Mouse (Mus musculus) embryonic facial prominence, embryonic 15.5 days (tissue): ENCODE measurements at regions not wholly inside any gene's neighbourhood (a gene's known extent, or its start where the extent isn't known, plus 50 kb on each side); places are given as distances from the start of the nearest gene placed in this dataset.
"Not testable (repeated sequence)": the region's sequence is repeated elsewhere in the genome, so short reads cannot be mapped to it uniquely, and the experiment has no call there.

Source experiments
- ATAC-seq: fragments of 200-750 bp; cut with Nextera tagmentation; 2 replicates; pipeline ENCODE4 v1.8.0; 2017; ENCODE audit warnings: low read depth, moderate TSS enrichment; ENCODE audit not compliant: insufficient number of reproducible peaks, low FRiP score, low TSS enrichment
- H3K27ac ChIP-seq: fragments of 300-500 bp; sonication (generic); replicated peaks from 2 replicates; pipeline ENCODE4 v1.5.1; 2015; ENCODE audit warnings: mild to moderate bottlenecking, inconsistent platforms
- H3K27me3 ChIP-seq: fragments of 300-500 bp; sonication (generic); 2 replicates; pipeline ENCODE4 v1.6.1; 2015; ENCODE audit warnings: inconsistent platforms
- H3K36me3 ChIP-seq: fragments of 300-500 bp; sonication (generic); 2 replicates; pipeline ENCODE4 v1.6.1; 2015; ENCODE audit warnings: mild to moderate bottlenecking, inconsistent platforms
- H3K4me1 ChIP-seq: fragments of 300-500 bp; sonication (generic); 2 replicates; pipeline ENCODE4 v1.6.1; 2015; ENCODE audit warnings: inconsistent platforms
- H3K4me2 ChIP-seq: fragments of 300-500 bp; sonication (generic); replicated peaks from 2 replicates; pipeline ENCODE4 v1.6.1; 2015; ENCODE audit warnings: mild to moderate bottlenecking, inconsistent platforms
- H3K4me3 ChIP-seq: fragments of 300-500 bp; sonication (generic); replicated peaks from 2 replicates; pipeline ENCODE4 v1.5.1; 2015; ENCODE audit warnings: mild to moderate bottlenecking, inconsistent platforms
- H3K9ac ChIP-seq: fragments of 300-500 bp; sonication (generic); 2 replicates; pipeline ENCODE4 v1.6.1; 2015; ENCODE audit warnings: inconsistent platforms
- H3K9me3 ChIP-seq: fragments of 300-500 bp; sonication (generic); replicated peaks from 2 replicates; pipeline ENCODE4 v1.6.1; 2016; ENCODE audit warnings: inconsistent platforms
- WGBS: fragments of 180-500 bp; shearing (Covaris S2); methylation state at CpG from one replicate; pipeline ENCODE4 v1.1.7; 2015; 5-methylcytosine and 5-hydroxymethylcytosine counted together

DNA sequence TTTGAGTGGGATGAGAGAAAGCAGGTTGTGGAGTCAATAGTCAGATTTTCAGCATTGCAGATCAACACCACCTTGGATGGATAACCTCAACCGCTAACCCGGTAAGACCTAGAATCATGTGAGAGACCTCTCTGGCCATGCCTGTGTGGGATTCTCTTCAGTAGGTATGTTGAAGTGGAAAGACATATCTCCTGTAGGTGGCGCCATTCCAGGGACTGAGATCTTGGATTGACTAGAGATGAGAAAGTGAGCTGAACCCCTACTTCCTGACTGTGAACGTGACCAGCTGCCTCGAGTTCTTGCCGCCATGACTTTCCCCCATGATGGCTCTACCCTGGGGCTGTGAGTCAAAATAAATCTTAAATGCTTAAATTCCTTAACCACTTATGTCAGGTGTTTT, 102.7 kb downstream of the Eva1a start:
- WGBS: 73% methylated on average over 6 of the region's 6 CpGs
- no peak for ATAC-seq

DNA sequence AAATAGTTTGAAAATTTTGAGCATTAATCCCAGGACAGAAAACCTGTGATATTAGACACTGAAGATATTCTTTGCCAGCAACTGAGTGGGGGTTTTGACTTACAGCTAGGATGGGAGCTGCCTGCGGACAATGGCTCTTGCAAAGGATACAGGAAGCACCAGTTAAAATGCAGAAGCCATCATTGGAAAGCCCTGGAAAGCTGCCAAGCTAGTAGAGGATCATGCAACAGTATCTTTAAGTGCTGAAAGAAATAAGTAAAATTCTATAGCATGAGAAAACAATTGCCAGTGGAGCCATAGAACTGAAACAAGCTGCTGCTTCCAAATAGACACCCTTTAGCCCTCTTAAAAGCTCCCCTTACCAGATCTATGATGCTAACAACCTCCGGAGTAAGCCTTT, 109.2 kb downstream of the Eva1a start:
- H3K36me3 ChIP-seq: no peaks in the 10 kb centered on the region
- 67% methylated on average over 2 of the region's 2 CpGs for WGBS

More for the DNA sequence above, 102.7 kb downstream of the Eva1a start:
- Histone ChIP-seq H3K9ac (no peak overlapping the region), H3K4me2 (no peak overlapping the region), H3K36me3 (no peaks in the 10 kb centered on the region), H3K4me3 (no peak overlapping the region), H3K27ac (no peak overlapping the region), H3K4me1 (no peaks in the 10 kb centered on the region), H3K27me3 (no peaks in the 10 kb centered on the region), H3K9me3 (no peaks in the 10 kb centered on the region)

DNA sequence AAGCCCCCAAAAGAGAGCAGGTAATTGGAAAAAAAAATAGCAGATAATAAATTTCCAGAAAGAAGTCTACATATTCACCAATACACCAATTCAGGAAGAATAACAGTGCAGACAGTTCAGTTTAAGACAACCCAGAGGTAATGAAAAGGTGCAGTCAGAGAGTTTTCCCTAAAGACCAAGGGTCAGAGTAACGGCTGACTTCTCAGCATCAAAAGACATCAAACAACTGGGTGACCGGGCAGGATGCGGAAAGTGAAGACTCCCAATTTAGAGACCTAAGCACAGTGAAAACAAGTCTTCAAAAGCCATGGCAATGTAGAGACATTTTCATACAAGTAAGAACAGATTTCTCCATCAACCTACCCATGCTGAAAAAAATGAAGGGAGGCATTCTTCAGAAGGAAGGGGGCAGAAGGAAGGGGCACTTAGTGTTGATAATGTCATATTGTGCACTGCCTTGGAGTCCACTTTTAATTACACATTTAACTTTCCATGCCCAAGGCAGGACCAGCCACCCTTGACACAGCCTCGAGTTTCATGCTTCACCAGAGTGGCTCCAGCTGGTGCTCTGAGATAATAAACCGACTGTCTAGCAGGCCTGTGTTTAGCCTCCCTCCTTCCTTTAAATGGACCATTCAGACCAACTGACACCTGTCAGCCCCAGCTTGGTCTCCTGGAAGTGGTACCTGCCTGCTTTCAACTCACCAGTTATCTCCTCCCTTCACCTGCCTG, 129.7 kb downstream of the Eva1a start:
- Histone ChIP-seq H3K9me3 (no peaks in the 10 kb centered on the region), H3K27ac (no peak overlapping the region), H3K4me3 (no peak overlapping the region), H3K4me2 (no peak overlapping the region), H3K36me3 (no peaks in the 10 kb centered on the region), H3K9ac (no peak overlapping the region), H3K4me1 (no peaks in the 10 kb centered on the region), H3K27me3 (no peaks in the 10 kb centered on the region)
- 36% methylated on average over 5 of the region's 5 CpGs for WGBS
- ATAC-seq: no peak

More for the DNA sequence above, 109.2 kb downstream of the Eva1a start:
- Histone ChIP-seq H3K4me2 (no peak overlapping the region), H3K4me1 (no peaks in the 10 kb centered on the region), H3K27ac (no peak overlapping the region), H3K27me3 (no peaks in the 10 kb centered on the region), H3K4me3 (no peak overlapping the region), H3K9ac (no peak overlapping the region), H3K9me3 (no peaks in the 10 kb centered on the region)
- ATAC-seq: no peak

DNA sequence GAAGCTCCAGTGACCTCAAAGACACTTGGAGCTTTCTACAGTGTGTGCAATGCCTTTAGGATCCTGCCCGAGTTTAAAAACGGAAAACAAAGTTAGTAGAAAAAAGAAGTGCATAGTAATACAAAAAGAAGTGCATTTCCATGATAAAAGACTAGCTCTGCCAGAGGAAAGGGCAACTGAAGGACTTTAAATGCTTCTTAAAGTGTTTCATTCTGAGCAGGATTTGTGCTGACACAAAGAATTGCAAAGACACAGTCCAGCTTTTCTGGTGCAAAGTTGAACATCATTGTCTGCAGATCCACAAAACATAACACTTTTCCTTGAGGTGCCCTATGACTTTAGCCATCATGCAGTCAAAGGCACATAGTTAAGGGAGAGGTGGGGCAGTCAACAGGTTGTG, 134.1 kb downstream of the Eva1a start:
- Histone ChIP-seq H3K4me3 (no peak overlapping the region), H3K9me3 (no peaks in the 10 kb centered on the region), H3K27me3 (no peaks in the 10 kb centered on the region), H3K36me3 (no peaks in the 10 kb centered on the region), H3K9ac (no peak overlapping the region), H3K27ac (no peak overlapping the region), H3K4me2 (no peak overlapping the region), H3K4me1 (no peaks in the 10 kb centered on the region)
- no peak for ATAC-seq
- 66% methylated on average over 2 of the region's 2 CpGs for WGBS

DNA sequence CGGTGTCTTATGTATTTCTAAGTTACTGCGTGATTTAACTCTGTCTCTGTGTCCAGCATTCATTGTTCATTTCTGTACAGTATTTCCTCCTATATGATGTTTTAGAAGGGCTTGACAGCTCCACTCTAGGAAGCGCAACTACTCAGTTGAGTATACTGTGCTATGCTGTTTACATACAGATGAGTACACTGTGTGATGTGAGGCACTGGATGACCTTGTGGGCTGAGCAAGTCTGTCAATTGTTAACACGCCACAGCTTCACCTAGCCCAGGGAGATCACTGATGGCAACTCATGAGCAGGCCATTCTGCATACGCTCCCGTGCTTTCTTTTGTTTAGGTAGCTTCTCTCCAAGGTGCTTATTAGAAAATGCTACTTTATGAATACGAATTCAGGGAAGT, 159.3 kb downstream of the Eva1a start:
- Histone ChIP-seq H3K9ac (no peak overlapping the region), H3K4me1 (no peaks in the 10 kb centered on the region), H3K4me3 (no peak overlapping the region), H3K36me3 (no peaks in the 10 kb centered on the region), H3K4me2 (no peak overlapping the region), H3K9me3 (no peaks in the 10 kb centered on the region), H3K27ac (no peak overlapping the region), H3K27me3 (no peaks in the 10 kb centered on the region)
- WGBS: 88% methylated on average over 7 of the region's 7 CpGs
- no peak for ATAC-seq

DNA sequence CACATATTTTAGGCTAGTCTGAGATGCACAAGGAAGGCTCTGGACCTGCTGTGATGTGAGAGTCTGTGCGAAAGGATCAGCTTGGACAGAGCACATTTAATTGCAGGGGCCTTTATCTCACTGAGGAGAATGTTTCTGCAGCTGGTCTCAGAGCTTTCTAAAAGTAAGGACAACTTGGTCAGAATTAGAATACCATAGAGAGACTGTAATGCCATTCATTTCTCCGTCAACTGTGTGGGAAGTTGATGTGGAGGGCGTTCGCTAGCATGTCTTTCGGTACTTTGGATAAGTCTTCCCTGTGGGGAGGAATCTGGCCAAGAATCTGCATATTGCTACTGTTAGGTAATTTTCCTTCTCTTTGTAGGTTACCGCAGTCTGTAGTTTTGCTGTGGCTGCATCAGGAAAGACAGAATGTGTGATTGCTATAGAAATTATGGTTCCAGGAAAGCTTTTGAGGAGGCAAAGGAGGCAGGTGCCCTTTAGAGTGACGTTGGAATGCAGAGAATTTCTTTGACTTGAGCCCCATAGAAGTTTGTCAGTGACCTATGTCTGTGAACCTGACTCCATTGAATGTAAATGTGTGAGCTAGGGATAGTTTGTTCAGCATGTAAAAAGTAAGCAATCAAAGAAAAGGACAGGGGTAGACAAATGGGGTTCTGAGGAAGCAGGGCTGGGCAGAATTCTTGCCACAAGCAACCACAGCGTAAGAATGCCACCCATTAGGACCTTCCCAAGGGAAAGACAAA, 164.2 kb downstream of the Eva1a start:
- no peak overlapping the region for H3K4me2 ChIP-seq
- ATAC-seq: no peak
- no peak overlapping the region for H3K9ac ChIP-seq
- no peaks in the 10 kb centered on the region for H3K36me3 ChIP-seq
- no peak overlapping the region for H3K27ac ChIP-seq
- H3K4me3 ChIP-seq: no peak overlapping the region
- H3K9me3 ChIP-seq: no peaks in the 10 kb centered on the region
- 73% methylated on average over 8 of the region's 8 CpGs for WGBS
- no peaks in the 10 kb centered on the region for H3K4me1 ChIP-seq
- H3K27me3 ChIP-seq: no peaks in the 10 kb centered on the region

DNA sequence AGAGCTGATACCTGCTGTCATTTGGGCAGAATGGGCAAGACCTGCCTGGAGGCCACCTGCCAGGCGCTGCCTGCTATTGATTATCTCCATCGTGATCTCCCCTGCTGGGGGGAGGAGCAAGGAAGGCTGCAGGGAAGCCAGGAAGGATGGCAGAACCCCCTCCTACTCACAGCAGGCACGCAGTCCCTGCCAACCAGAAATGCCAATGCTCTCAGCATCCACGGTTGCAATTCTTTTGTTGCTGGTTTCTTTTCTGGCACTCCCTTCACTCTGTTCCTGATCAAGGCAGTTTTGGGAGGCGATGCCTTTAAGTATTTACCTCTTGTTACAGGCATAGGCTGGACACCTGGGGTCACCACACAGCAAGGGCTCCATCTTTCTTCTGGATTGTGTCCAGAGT, 164.3 kb upstream of the Tacr1 start:
- no peak overlapping the region for H3K27ac ChIP-seq
- WGBS: 27% methylated on average over 5 of the region's 5 CpGs
- no peak overlapping the region for H3K4me2 ChIP-seq
- 0 out of 2 replicates have a peak, but pooled peaks have one; percentile 19 for ATAC-seq
- no peak overlapping the region for H3K9ac ChIP-seq
- H3K27me3 ChIP-seq: no peaks in the 10 kb centered on the region
- no peaks in the 10 kb centered on the region for H3K9me3 ChIP-seq
- H3K36me3 ChIP-seq: no peaks in the 10 kb centered on the region
- H3K4me1 ChIP-seq: no peaks in the 10 kb centered on the region
- no peak overlapping the region for H3K4me3 ChIP-seq

DNA sequence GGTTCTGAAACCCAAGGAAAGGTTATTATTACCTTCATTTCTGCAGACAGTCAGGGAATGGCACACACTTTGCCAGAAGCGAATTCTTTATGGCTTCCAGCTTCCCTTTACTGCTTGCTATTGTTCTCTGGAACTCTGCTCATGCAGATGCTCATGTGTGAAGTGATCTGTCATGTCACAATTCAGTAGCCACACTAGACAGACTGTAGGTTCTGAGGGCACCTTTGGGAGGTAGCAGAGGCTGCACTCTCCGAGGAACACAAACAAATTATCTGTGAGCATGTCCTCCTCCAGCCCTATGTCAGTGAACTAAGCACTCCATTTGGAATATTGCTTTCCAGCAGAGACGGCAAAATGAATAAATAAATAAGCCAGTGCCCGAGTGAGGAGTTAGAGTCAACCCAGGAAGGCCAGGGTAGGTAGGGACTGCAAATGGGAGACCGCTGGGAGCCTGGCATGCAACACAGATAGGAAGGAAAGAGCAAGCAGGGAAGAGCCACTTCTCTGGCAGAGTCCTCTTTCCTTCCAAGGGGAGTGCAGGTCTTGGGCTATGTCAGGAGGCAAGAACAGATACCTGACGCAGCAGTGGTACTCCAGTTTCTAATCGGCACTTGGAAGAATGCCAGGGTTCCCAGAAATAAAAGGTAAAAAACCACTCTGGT, 161.4 kb upstream of the Tacr1 start:
- ATAC-seq: no peak
- Histone ChIP-seq H3K4me3 (no peak overlapping the region), H3K27ac (no peak overlapping the region), H3K27me3 (no peaks in the 10 kb centered on the region), H3K4me1 (no peaks in the 10 kb centered on the region), H3K36me3 (no peaks in the 10 kb centered on the region), H3K4me2 (no peak overlapping the region), H3K9ac (no peak overlapping the region), H3K9me3 (no peaks in the 10 kb centered on the region)
- 60% methylated on average over 7 of the region's 7 CpGs for WGBS

DNA sequence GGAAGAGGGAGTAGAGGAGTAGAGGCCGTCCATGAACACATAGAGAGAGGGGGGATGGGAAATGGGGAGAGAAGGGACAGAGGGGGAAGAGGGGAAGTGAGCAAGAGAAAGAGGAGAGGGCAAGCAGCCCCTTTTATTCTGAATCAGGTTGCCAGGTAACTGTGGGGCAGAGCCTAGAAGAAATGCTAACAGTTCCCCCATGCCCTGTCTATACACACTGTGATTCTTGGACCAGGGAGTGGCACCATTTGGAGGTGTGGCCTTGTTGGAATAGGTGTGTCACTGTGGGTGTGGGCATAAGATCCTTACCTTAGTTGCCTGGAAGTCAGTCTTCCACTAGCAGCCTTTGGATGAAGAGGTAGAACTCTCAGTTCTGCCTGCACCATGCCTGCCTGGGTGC, 154.5 kb upstream of the Tacr1 start:
- ATAC-seq, H3K27me3 ChIP-seq, H3K36me3 ChIP-seq, H3K27ac ChIP-seq, H3K4me3 ChIP-seq, H3K9ac ChIP-seq, H3K9me3 ChIP-seq, H3K4me2 ChIP-seq, H3K4me1 ChIP-seq: not testable (repeated sequence)
- 60% methylated on average over 1 of the region's 1 CpGs for whole genome bisulfite sequencing

DNA sequence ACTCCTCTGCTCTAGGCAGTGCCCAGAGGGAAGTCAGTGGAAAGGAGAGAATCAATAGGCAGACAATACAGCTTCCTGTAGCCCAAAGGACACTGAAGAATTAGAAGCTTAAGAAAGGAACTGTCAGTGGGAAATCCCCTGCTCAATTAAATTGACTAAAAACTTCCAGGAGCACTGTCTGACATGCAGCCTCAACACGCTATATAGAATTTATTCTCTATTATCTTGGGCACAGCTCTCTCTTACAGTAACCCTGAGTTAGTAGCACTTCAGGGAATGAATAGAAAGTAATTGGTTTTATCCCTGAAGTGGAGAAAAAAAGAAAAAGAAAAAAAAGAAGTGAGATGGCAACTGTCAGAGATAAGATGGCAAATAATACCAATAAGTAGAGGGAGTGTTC, 117.6 kb upstream of the Tacr1 start:
- WGBS: 64% methylated on average over 1 of the region's 1 CpGs

DNA sequence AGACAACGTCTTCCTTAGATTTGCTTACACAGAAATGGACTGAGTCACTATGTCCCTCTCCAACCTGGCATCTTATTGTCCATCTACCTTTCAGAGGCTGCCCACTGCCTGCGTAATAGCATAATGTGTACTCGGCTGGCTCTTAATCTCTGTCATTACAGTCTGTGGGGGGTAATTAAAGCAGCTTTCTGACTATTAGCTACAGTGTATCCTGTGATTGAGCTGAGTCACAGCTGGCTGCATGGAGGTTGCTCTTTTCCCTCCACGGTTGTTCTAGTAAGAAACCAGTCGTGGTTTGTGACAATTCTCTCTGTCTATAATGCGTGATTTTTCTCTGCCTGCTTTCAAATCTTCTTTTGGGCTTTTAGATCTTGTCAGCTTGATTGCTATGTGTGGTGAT, 116.9 kb upstream of the Tacr1 start:
- H3K27me3 ChIP-seq: no peaks in the 10 kb centered on the region
- 30% methylated on average over 6 of the region's 6 CpGs for WGBS
- H3K4me2 ChIP-seq: no peak overlapping the region
- no peaks in the 10 kb centered on the region for H3K9me3 ChIP-seq
- H3K36me3 ChIP-seq: no peaks in the 10 kb centered on the region
- H3K27ac ChIP-seq: no peak overlapping the region
- H3K4me1 ChIP-seq: no peaks in the 10 kb centered on the region
- H3K4me3 ChIP-seq: no peak overlapping the region
- no peak for ATAC-seq
- H3K9ac ChIP-seq: no peak overlapping the region

More for the DNA sequence above, 117.6 kb upstream of the Tacr1 start:
- no peaks in the 10 kb centered on the region for H3K36me3 ChIP-seq
- no peaks in the 10 kb centered on the region for H3K4me1 ChIP-seq
- H3K9me3 ChIP-seq: no peaks in the 10 kb centered on the region
- no peak for ATAC-seq
- H3K4me2 ChIP-seq: no peak overlapping the region
- H3K27ac ChIP-seq: no peak overlapping the region
- H3K27me3 ChIP-seq: no peaks in the 10 kb centered on the region
- H3K4me3 ChIP-seq: no peak overlapping the region
- H3K9ac ChIP-seq: no peak overlapping the region
